ENCODE assay signal across 22 mouse cellular contexts in genomic region chr6:128390683-128391082, GRCm38 (mm10). TPM values are rescaled to one million over a fixed set of nuclear protein-coding genes. Genes with fewer than 3 reads are reported as not detected.
"Had no signal": no experiment of that assay in that cellular context is flagged by ENCODE, and none has a peak within 500 bp of the region (broad histone marks: within the 10 kb centered on the region; RNA-seq: fewer than 3 reads in every experiment).

No protein-coding gene starts in this region.

- H3K4me3 ChIP-seq: midbrain, embryonic 10.5 days; midbrain, embryonic 13.5 days; midbrain, embryonic 15.5 days; myocyte; neural tube, embryonic 13.5 days; neural tube, embryonic 15.5 days; stomach, embryonic 15.5 days had no signal

- H3K9ac ChIP-seq: lung, embryonic 14.5 days; midbrain, embryonic 13.5 days; midbrain, embryonic 15.5 days; neural tube, embryonic 13.5 days; neural tube, embryonic 15.5 days; stomach, embryonic 15.5 days had no signal

- DNase-seq: lung, adult 18-20 months; lung, embryonic 14.5 days; lung, postnatal 10 days; lung, postnatal 4 days; right cerebral cortex, postnatal 14 days; thymus, adult 2 months; thymus, postnatal 25 days; thymus, postnatal 4 days had no signal

- H3K27me3 ChIP-seq: midbrain, embryonic 13.5 days; midbrain, embryonic 15.5 days; neural tube, embryonic 13.5 days; neural tube, embryonic 15.5 days; stomach, embryonic 15.5 days had no signal

- H3K27ac ChIP-seq: midbrain, embryonic 10.5 days; midbrain, embryonic 13.5 days; midbrain, embryonic 15.5 days; neural tube, embryonic 13.5 days; neural tube, embryonic 15.5 days; stomach, embryonic 15.5 days; stomach, postnatal 0 days had no signal

- H3K4me2 ChIP-seq: lung, embryonic 14.5 days; midbrain, embryonic 13.5 days; midbrain, embryonic 15.5 days; neural tube, embryonic 13.5 days; neural tube, embryonic 15.5 days; stomach, embryonic 15.5 days had no signal

- H3K9me3 ChIP-seq: midbrain, embryonic 10.5 days; midbrain, embryonic 13.5 days; midbrain, embryonic 15.5 days; neural tube, embryonic 13.5 days; neural tube, embryonic 15.5 days; stomach, embryonic 15.5 days had no signal

- ATAC-seq: midbrain, embryonic 13.5 days; midbrain, embryonic 15.5 days had no signal

- H3K4me1 ChIP-seq: midbrain, embryonic 10.5 days; midbrain, embryonic 13.5 days; midbrain, embryonic 15.5 days; neural tube, embryonic 13.5 days; neural tube, embryonic 15.5 days; stomach, embryonic 15.5 days had no signal

- H3K36me3 ChIP-seq: midbrain, embryonic 10.5 days; midbrain, embryonic 13.5 days; midbrain, embryonic 15.5 days; neural tube, embryonic 13.5 days; neural tube, embryonic 15.5 days; stomach, embryonic 15.5 days had no signal

RNA-seq across cellular contexts. Expression of gene Gm44596, which starts 15.4 kb away (rescaled TPM):
- polyA plus RNA-seq: liver, embryonic 16.5 days; lung, embryonic 14.5 days; lung, embryonic 16.5 days; midbrain, embryonic 10.5 days; midbrain, embryonic 13.5 days; midbrain, embryonic 15.5 days; myocyte; neural tube, embryonic 11.5 days; neural tube, embryonic 13.5 days; neural tube, embryonic 15.5 days; spleen, adult 2 months; stomach, embryonic 15.5 days; stomach, postnatal 0 days; testis, adult 2 months; thymus, adult 2 months; urinary bladder, adult 2 months had no signal

RNA-seq across cellular contexts. Expression of gene Tex52, which starts 15.4 kb away (rescaled TPM):
- polyA plus RNA-seq: liver, embryonic 16.5 days; urinary bladder, adult 2 months had no signal
